Mouse (Mus musculus) adrenal gland, adult 18-20 months (tissue): ENCODE measurements around the gene Ptprg. TPM values are rescaled to one million over a fixed set of nuclear protein-coding genes. Genes with fewer than 3 reads are reported as not detected.

Experiments
- DNase-seq, 2 experiments: peaks; one replicate each; pipeline ENCODE4 v3.0.0; 2021 to 2022; ENCODE audit warnings: low spot score in 2 of 2
- total RNA-seq, 2 experiments: library from RNA; stranded (reverse); gene quantifications; 1 replicate in 1 of 2; 2 replicates in 1 of 2; pipeline ENCODE4 v1.2.3; 2021

Ptprg gene
- total RNA-seq, 2 experiments from 2014 or later = 78.0 to 111 TPM

- no peak for DNase-seq
Measured at GRCm38 (mm10) chr14:11871752-11872344, 318.5 kb downstream of the Ptprg start.

- DNase-seq = no peak
Measured at GRCm38 (mm10) chr14:11874266-11874665, 320.9 kb downstream of the Ptprg start.

DNA sequence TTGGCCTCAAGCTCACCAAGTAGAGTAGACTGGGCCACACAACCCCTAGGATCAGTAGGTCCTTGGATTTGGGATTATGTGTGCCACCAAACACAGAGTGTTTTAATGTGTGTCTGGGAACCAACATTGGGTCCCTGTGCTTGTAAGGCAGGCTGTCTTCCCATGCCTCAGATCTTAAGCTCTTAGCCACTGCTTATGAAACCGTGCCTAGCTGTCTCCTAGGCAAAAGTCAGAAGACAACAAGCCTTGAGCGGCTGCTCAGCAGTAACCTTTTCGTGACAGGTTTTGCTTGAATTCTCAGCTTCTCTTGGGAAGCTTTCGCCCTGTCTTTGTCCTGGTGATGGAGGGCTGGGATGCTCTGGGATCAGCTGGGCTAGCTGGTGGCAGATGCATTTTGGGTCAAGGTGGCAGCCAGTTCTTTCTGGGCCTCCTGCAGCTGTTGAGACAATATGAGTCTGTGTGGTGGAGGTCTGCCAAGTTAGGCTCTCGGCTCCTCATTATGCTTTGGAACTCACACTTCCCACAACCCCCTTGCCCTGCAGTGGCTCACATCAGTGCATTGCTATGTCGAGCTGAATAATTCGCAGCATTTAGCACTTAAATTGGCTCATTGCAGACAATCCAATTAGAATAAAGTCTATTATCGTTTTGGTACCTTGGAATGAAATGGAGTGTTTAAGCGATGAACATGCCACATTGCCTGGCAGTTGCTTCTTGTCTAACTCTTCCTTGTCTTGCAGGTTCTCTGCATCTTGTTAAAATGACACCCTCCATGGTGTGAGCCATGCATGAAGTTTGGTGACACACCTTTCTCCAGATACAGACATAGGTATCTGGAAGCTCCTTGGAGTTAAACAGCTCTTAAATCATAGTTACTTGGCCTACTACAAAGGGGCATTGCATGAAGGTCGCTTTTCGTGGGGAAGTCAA lies 321.9 kb downstream of the Ptprg start:
- no peak for DNase-seq

DNA sequence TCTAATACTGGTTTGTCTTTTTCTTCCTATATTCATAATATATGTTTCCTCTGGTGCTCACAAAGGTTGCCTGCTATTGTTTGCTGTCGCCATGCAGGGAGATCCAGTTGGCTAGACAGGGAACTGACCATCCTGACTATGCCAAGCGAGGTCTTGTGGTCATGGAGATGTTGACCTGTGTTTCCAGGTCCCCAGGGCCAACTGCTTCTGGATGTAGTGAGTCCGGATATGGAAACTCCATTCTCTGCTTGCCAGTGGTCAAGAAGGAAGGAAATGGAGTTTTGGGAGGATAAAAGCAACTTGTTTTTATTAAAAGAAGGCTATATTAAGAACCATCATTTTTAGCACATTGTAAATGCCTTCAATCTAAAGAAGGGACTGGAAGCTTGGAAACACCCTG lies 327.8 kb downstream of the Ptprg start:
- DNase-seq = no peak

DNA sequence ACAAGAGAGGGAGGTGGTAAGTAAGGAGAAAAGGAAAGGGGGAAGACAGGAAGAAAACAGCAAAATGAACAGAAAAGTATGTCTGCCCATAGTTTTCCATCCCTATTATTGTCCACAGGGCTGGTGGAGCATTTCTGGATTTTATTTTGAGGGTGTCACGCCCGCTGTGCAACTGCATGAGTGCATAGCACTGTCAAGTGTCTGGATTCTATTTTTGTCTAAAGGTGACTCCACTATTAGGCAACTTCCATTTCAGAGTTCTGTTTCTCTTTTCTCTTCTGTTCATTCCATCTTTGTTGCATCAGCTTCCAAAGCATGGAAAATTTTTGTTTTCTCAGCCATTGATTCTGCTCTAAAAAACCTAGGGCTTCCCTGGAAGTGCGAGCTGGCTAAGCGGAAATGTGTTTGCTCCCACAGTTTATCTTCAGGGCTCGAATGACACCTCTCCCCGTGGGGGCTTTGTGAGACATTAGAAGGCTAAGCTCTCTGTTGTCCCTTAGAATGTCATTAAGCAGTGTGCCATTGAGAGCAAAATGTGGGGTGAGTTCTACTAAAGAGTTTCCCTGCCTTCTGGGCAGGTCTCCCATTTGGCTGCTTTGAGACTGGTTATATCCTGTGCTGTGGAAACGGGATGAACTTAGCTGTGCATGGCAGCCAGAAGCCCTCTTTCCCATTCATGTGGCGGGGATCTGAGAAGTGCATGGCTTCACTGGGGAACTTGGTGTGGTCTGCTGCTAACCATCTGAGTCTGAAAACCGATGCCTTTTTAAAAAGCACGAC lies 330.0 kb downstream of the Ptprg start:
- DNase-seq = no peak

DNA sequence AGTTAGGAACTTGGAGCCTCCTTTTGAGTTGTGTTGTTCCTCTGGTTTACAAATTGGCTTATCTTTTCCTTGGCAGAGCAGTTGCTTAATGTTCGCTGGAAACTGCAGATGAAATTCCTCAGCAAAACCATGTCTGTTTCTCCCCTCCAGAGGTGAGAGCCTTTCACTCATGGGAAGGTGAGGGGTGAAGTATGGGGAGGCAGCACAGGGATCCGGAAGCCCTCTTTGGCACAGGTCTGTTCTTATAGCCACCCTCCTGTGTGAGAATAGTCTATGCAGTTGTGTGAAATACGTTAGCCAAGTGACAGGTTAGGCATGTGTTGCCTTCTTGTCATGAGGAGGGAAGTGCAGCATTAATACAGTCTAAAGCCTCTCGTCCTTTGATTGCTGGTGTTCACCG lies 330.7 kb downstream of the Ptprg start:
- DNase-seq = no peak

GRCm38 (mm10) chr14:11886417-11886816 lies 333.1 kb downstream of the Ptprg start:
- no peak for DNase-seq

DNA sequence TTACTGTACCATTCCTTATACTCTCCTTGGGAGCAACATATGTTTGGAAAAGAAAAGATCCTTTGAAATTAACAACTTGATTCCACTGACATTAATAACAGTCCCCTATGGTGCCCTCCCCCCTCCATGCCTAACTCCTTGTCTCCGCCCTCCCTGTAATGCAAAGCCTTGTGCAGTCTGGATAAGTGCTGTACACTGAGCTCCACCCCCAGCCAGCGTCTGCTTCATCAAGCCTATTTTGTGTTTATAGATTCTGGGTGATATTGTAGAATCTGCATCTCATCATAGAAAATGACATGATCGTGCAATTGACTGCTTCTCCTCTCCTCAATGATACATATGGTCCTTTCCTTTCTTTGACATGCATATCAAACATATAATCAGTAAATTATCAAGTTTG lies 337.6 kb downstream of the Ptprg start:
- no peak for DNase-seq

GRCm38 (mm10) chr14:11892621-11893020 lies 339.3 kb downstream of the Ptprg start:
- DNase-seq = no peak

GRCm38 (mm10) chr14:11895486-11895885 lies 342.2 kb downstream of the Ptprg start:
- no peak for DNase-seq

- no peak for DNase-seq
Measured at GRCm38 (mm10) chr14:11902794-11903193, 349.5 kb downstream of the Ptprg start.

GRCm38 (mm10) chr14:11906130-11906675 lies 352.9 kb downstream of the Ptprg start:
- no peak for DNase-seq

GRCm38 (mm10) chr14:11912253-11912652 lies 358.9 kb downstream of the Ptprg start:
- no peak for DNase-seq

DNA sequence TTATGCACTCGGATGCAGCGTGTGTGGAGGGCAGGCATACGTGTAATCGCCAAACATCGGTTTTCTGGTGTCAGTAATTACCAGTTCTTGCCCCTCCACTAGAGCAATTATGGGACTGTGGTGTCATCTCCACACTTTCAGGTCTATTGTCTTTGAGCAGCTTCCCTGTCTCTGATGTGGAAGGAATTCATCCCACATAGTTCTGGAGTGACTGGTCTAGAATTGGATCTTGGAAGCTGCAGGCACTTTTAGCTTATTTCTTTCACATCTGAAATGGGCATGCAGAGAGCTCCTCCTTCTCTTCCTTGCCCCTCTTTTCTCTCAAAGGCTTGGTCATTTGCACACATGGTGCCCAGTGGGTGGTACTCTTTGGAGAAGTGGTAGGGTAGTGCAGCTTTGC lies 363.9 kb downstream of the Ptprg start:
- DNase-seq = no peak

DNA sequence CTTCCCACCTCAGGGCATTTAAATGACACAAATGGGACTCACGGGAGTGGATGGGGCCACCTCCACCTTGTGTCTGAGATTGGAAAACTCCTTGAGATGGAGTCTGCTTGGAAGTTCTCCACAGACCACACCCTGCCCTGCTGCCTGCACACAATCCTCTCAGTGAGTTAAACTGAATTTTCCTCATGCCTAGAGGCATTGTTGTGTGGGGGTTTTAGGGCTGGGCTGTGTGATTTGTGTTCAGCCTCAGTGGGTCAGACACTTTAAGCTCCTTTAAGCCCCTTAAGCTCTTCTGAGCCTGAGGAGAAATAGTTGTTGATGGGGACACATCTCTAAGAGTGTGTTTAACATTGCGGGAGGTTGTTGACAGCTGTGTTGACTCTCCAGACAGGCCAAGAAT lies 375.2 kb downstream of the Ptprg start:
- no peak for DNase-seq

- no peak for DNase-seq
Measured at GRCm38 (mm10) chr14:11932517-11932916, 379.2 kb downstream of the Ptprg start.

- no peak for DNase-seq
Measured at GRCm38 (mm10) chr14:11934556-11934955, 381.2 kb downstream of the Ptprg start.

GRCm38 (mm10) chr14:11935281-11935680 lies 381.9 kb downstream of the Ptprg start:
- DNase-seq = no peak

- no peak for DNase-seq
Measured at GRCm38 (mm10) chr14:11935698-11936097, 382.4 kb downstream of the Ptprg start.

GRCm38 (mm10) chr14:11938912-11939311 lies 385.6 kb downstream of the Ptprg start:
- no peak for DNase-seq

DNA sequence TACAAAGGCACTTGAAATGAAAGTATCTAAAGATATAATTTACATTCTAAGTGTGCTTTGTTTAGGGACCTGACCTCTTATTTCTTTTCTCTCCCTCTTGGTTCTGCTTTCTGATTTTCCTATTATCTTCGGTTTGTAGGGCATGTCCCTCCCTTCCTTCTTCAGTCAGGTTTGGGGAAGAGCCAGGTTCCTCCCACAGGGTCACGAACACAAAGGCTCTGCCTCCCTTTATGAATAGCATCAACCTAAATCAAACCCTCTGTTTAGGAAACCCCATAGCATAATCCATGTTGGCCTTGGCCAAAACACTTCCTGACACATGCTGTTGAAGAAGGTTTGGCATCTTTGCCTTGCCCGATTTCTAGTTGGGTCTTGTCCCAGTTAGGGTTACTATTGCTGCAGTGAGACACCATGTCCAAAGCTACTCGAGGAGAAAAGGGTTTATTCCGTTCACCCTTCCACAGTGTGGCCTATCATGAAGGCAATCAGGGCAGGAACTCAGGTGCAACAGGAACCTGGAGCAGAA lies 388.7 kb downstream of the Ptprg start:
- DNase-seq = no peak
